Mouse (Mus musculus) lung, embryonic 14.5 days (tissue): ENCODE results near the gene Tspan12. TPM values are rescaled to one million over a fixed set of nuclear protein-coding genes. Genes with fewer than 3 reads are reported as not detected.
"Not testable (repeated sequence)": the region's sequence is repeated elsewhere in the genome, so short reads cannot be mapped to it uniquely, and the experiment has no call there.

Experiments used
- ATAC-seq: fragments of 200-750 bp; cut with Nextera tagmentation; 2 replicates; pipeline ENCODE4 v1.8.0; 2017; ENCODE audit warnings: mild to moderate bottlenecking, moderate TSS enrichment, moderate library complexity; ENCODE audit not compliant: insufficient read depth
- DNase-seq: peaks from one replicate; pipeline ENCODE4 v3.0.0-alpha.2; 2015
- H3K27ac ChIP-seq: fragments of 300-500 bp; sonication (generic); 2 replicates; pipeline ENCODE4 v1.5.1; 2014; ENCODE audit warnings: low read depth, mild to moderate bottlenecking, moderate library complexity
- H3K27me3 ChIP-seq: fragments of 300-500 bp; sonication (generic); 2 replicates; pipeline ENCODE4 v1.6.1; 2014; ENCODE audit warnings: low read length, control low read depth; ENCODE audit not compliant: insufficient read depth
- H3K36me3 ChIP-seq: fragments of 300-500 bp; sonication (generic); 2 replicates; pipeline ENCODE4 v1.6.1; 2014; ENCODE audit warnings: control low read depth; ENCODE audit not compliant: insufficient read depth
- H3K4me1 ChIP-seq: fragments of 300-500 bp; sonication (generic); 2 replicates; pipeline ENCODE4 v1.6.1; 2014; ENCODE audit warnings: antibody characterized with exemption, control low read depth; ENCODE audit not compliant: insufficient read depth
- H3K4me2 ChIP-seq: fragments of 300-500 bp; sonication (generic); 2 replicates; pipeline ENCODE4 v1.6.1; 2014; ENCODE audit warnings: mild to moderate bottlenecking
- H3K4me3 ChIP-seq: fragments of 300-500 bp; sonication (generic); 2 replicates; pipeline ENCODE4 v1.5.1; 2014; ENCODE audit warnings: low read depth, low read length
- H3K9ac ChIP-seq: fragments of 300-500 bp; sonication (generic); 2 replicates; pipeline ENCODE4 v1.6.1; 2014
- H3K9me3 ChIP-seq: fragments of 300-500 bp; sonication (generic); 2 replicates; pipeline ENCODE4 v1.6.1; 2016; ENCODE audit warnings: low read depth, low read length, control low read depth
- CTCF ChIP-seq: IDR thresholded peaks from 2 replicates; pipeline ENCODE4 v1.5.1; 2016; ENCODE audit warnings: antibody characterized with exemption, low read depth
- WGBS: fragments of 180-500 bp; shearing (Covaris S2); extraction: QIAGEN DNeasy Blood & Tissue Kit; methylation state at CpG from one replicate; pipeline ENCODE4 v1.1.7; 2014; 5-methylcytosine and 5-hydroxymethylcytosine counted together
- polyA plus RNA-seq: library from polyadenylated mRNA; unstranded; fragments of >200 nt; fragmentation: Nextera tagmentation; extraction: Ambion mirVana; gene quantifications from 2 replicates; pipeline ENCODE4 v1.2.1, GENCODE M21; 2014

Tspan12 gene
- polyA plus RNA-seq, 1 experiment from 2014 or later: 53.0 TPM

DNA sequence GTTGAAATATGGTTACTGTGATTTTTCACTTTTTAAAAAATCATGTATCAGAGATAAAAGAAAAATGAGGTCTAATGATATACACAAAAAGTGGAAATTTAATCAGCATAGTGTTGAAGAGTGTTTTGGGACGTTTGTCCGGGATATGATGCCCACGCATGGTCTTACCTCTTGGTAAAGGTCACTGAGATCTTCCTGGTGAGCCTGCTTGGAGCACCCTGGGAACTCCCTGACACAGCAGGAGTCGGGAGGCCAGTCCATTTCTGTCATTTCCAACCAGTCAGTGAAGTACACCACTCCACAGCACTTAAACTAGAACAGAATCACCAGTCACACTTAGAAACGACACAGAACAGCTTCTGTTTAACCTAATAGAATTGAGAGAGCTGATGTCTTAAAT is 56.9 kb downstream of the Tspan12 start:
- H3K36me3 ChIP-seq: peaks cover 3% of the 10 kb centered on the region; the same call in 1 of the 2 replicates
- ATAC-seq (no peak), DNase-seq (no peak)
- H3K4me1 ChIP-seq: no peaks in the 10 kb centered on the region
- H3K9me3 ChIP-seq: no peaks in the 10 kb centered on the region
- H3K27ac ChIP-seq: no peak overlapping the region
- H3K9ac ChIP-seq: no peak overlapping the region
- TF ChIP-seq CTCF: no peak
- 72% methylated on average over 5 of the region's 5 CpGs for WGBS
- no peaks in the 10 kb centered on the region for H3K27me3 ChIP-seq
- no peak overlapping the region for H3K4me3 ChIP-seq
- H3K4me2 ChIP-seq: no peak overlapping the region

DNA sequence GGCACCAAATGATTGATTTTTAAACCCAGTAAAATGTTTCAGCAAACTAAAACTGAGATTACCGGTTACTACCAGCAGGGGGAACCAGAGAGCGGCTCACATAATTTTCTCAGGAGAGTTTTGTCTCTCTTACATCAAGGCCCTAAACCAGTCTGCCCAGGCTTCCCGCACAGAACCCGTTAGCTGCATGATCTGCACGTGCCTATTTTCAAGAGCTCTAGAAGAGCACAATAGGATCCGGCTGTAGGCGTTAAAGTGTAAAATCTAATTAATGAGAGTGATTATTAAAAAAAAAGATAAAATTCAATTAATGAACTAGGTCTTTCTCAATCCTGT is 57.3 kb downstream of the Tspan12 start:
- no peak overlapping the region for H3K4me3 ChIP-seq
- H3K27ac ChIP-seq: no peak overlapping the region
- DNase-seq (peak; percentile 89), ATAC-seq (peak; percentile 80)
- H3K9ac ChIP-seq: no peak overlapping the region
- no peaks in the 10 kb centered on the region for H3K4me1 ChIP-seq
- H3K27me3 ChIP-seq: no peaks in the 10 kb centered on the region
- 4% methylated on average over 7 of the region's 7 CpGs for WGBS
- TF ChIP-seq CTCF: peak; percentile 77
- no peaks in the 10 kb centered on the region for H3K9me3 ChIP-seq
- peaks cover 3% of the 10 kb centered on the region; the same call in 1 of the 2 replicates for H3K36me3 ChIP-seq
- no peak overlapping the region for H3K4me2 ChIP-seq

GRCm38 (mm10) chr6:21794337-21795071 is 57.8 kb downstream of the Tspan12 start:
- H3K27ac ChIP-seq: no peak overlapping the region
- H3K4me2 ChIP-seq: no peak overlapping the region
- DNase-seq: no peak
- WGBS: 80% methylated on average over 11 of the region's 11 CpGs
- peaks cover 3% of the 10 kb centered on the region; the same call in 1 of the 2 replicates for H3K36me3 ChIP-seq
- no peaks in the 10 kb centered on the region for H3K4me1 ChIP-seq
- no peak for TF ChIP-seq CTCF
- no peaks in the 10 kb centered on the region for H3K27me3 ChIP-seq
- no peak overlapping the region for H3K9ac ChIP-seq
- peak; percentile 30; the same call in 1 of the 2 replicates for ATAC-seq
- no peak overlapping the region for H3K4me3 ChIP-seq
- H3K9me3 ChIP-seq: no peaks in the 10 kb centered on the region

GRCm38 (mm10) chr6:21791307-21791706 is 61.0 kb downstream of the Tspan12 start:
- Histone ChIP-seq H3K4me1 (no peaks in the 10 kb centered on the region), H3K27ac (no peak overlapping the region), H3K36me3 (peaks cover 3% of the 10 kb centered on the region; the same call in 1 of the 2 replicates), H3K27me3 (no peaks in the 10 kb centered on the region), H3K4me3 (no peak overlapping the region), H3K9ac (no peak overlapping the region), H3K9me3 (no peaks in the 10 kb centered on the region), H3K4me2 (no peak overlapping the region)
- DNase-seq (no peak), ATAC-seq (no peak)
- TF ChIP-seq CTCF: no peak
- WGBS: 44% methylated on average over 7 of the region's 7 CpGs

- no peak for TF ChIP-seq CTCF
- no peaks in the 10 kb centered on the region for H3K27me3 ChIP-seq
- H3K36me3 ChIP-seq: peaks cover 3% of the 10 kb centered on the region; the same call in 1 of the 2 replicates
- no peaks in the 10 kb centered on the region for H3K4me1 ChIP-seq
- WGBS: 63% methylated on average over 4 of the region's 4 CpGs
- no peak overlapping the region for H3K9ac ChIP-seq
- no peaks in the 10 kb centered on the region for H3K9me3 ChIP-seq
- no peak overlapping the region for H3K4me3 ChIP-seq
- no peak overlapping the region for H3K27ac ChIP-seq
- H3K4me2 ChIP-seq: no peak overlapping the region
- ATAC-seq (no peak), DNase-seq (no peak)
These were observed 61.7 kb downstream of the Tspan12 start for GRCm38 (mm10) chr6:21790550-21791086.

DNA sequence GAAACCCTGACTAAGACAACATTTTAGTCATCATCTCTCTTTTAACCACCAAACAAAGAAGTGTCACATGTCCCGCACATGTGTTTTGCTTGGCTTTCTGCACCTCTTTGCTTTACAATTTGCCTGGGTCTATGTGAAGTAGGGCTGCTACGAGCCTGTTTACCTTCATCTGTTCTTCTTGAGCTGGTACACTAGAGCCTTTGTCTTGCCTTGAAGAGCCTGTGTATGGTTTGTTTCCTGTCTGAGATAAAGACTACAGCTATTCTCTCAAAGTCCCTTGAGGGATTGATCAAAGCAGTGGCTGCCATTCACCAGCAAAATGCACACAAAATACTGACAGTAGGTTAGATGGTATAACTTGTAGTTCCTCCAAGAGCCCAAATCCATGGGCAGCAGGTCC is 62.3 kb downstream of the Tspan12 start:
- DNase-seq (no peak), ATAC-seq (no peak)
- H3K4me3 ChIP-seq: no peak overlapping the region
- H3K36me3 ChIP-seq: peaks cover 3% of the 10 kb centered on the region; the same call in 1 of the 2 replicates
- H3K9ac ChIP-seq: no peak overlapping the region
- H3K9me3 ChIP-seq: no peaks in the 10 kb centered on the region
- H3K4me1 ChIP-seq: no peaks in the 10 kb centered on the region
- WGBS: 73% methylated on average over 2 of the region's 2 CpGs
- no peak overlapping the region for H3K27ac ChIP-seq
- no peak for TF ChIP-seq CTCF
- no peaks in the 10 kb centered on the region for H3K27me3 ChIP-seq
- H3K4me2 ChIP-seq: no peak overlapping the region

DNA sequence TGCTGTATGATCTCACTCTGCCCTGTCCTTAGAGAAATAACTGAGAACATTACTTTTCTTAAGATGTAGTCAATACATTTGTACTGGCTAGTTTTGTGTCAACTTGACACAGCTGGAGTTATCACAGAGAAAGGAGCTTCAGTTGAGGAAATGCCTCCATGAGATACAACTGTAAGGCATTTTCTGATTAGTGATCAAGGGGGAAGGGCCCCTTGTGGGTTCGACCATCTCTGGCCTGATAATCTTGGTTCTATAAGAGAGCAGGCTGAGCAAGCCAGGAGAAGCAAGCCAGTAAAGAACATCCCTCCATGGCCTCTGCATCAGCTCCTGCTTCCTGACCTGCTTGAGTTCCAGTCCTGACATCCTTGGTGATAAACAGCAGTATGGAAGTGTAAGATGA is 62.7 kb downstream of the Tspan12 start:
- not testable (repeated sequence) for DNase-seq, H3K4me3 ChIP-seq, H3K9ac ChIP-seq, H3K4me1 ChIP-seq, H3K9me3 ChIP-seq, ATAC-seq, H3K4me2 ChIP-seq, H3K27ac ChIP-seq, H3K36me3 ChIP-seq, H3K27me3 ChIP-seq
- 73% methylated on average over 1 of the region's 1 CpGs for WGBS
